Mouse (Mus musculus) layer of hippocampus, postnatal 14 days (tissue): Measurements from ENCODE around the gene Trpv4. TPM values are rescaled to one million over a fixed set of nuclear protein-coding genes. Genes with fewer than 3 reads are reported as not detected.

Experiments used
- DNase-seq, 2 experiments: peaks; one replicate each; pipeline ENCODE4 v3.0.0; 2021 to 2022; ENCODE audit warnings: low spot score in 2 of 2, mixed read lengths in 1 of 2
- total RNA-seq, 2 experiments: library from RNA; stranded (reverse); gene quantifications; 2 replicates each; pipeline ENCODE4 v1.2.3; 2021

Gene Trpv4
- total RNA-seq, 2 experiments from 2014 or later, result 2.2 to 5.7 TPM

GRCm38 (mm10) chr5:114625590-114625989 is 32.6 kb downstream of the Trpv4 start:
- peak in 1 of 2 experiments; percentile 57 for DNase-seq

GRCm38 (mm10) chr5:114620305-114620704 is 37.9 kb downstream of the Trpv4 start:
- DNase-seq, result no peak

GRCm38 (mm10) chr5:114618851-114619250 is 39.4 kb downstream of the Trpv4 start:
- DNase-seq, result peak; percentile 55 to 73

GRCm38 (mm10) chr5:114617809-114618208 is 40.4 kb downstream of the Trpv4 start:
- no peak for DNase-seq

- no peak for DNase-seq
Measured at GRCm38 (mm10) chr5:114616336-114617061, 41.7 kb downstream of the Trpv4 start.

- DNase-seq, result no peak
Measured at GRCm38 (mm10) chr5:114614863-114615262, 43.4 kb downstream of the Trpv4 start.

GRCm38 (mm10) chr5:114611968-114612608 is 46.1 kb downstream of the Trpv4 start:
- no peak for DNase-seq

- DNase-seq, result no peak
Measured at GRCm38 (mm10) chr5:114611256-114611655, 47.0 kb downstream of the Trpv4 start.

GRCm38 (mm10) chr5:114608516-114608915 is 49.7 kb downstream of the Trpv4 start:
- DNase-seq, result peak; percentile 72 to 78

GRCm38 (mm10) chr5:114607651-114608050 is 50.6 kb downstream of the Trpv4 start:
- peak; percentile 83 to 90 for DNase-seq

- DNase-seq, result no peak
Measured at GRCm38 (mm10) chr5:114605981-114606380, 52.2 kb downstream of the Trpv4 start.

GRCm38 (mm10) chr5:114604781-114605290 is 53.4 kb downstream of the Trpv4 start:
- no peak for DNase-seq

- no peak for DNase-seq
Measured at GRCm38 (mm10) chr5:114603975-114604374, 54.2 kb downstream of the Trpv4 start.

- DNase-seq, result no peak
Measured at GRCm38 (mm10) chr5:114602012-114602411, 56.2 kb downstream of the Trpv4 start.

- no peak for DNase-seq
Measured at GRCm38 (mm10) chr5:114597652-114598051, 60.6 kb downstream of the Trpv4 start.

- no peak for DNase-seq
Measured at GRCm38 (mm10) chr5:114597222-114597621, 61.0 kb downstream of the Trpv4 start.

GRCm38 (mm10) chr5:114596604-114597003 is 61.6 kb downstream of the Trpv4 start:
- no peak for DNase-seq

GRCm38 (mm10) chr5:114594741-114595241 is 63.4 kb downstream of the Trpv4 start:
- no peak for DNase-seq

- no peak for DNase-seq
Measured at GRCm38 (mm10) chr5:114593949-114594348, 64.3 kb downstream of the Trpv4 start.

GRCm38 (mm10) chr5:114593161-114593821 is 64.9 kb downstream of the Trpv4 start:
- no peak for DNase-seq

GRCm38 (mm10) chr5:114592463-114593160 is 65.6 kb downstream of the Trpv4 start:
- DNase-seq, result no peak
